Mouse (Mus musculus): ENCODE data around the gene Birc7. TPM values are rescaled to one million over a fixed set of nuclear protein-coding genes. Genes with fewer than 3 reads are reported as not detected.

Gene Birc7
- polyA plus RNA-seq, 1 experiment from 2014 or later: not detected

Small RNAs within 50 kb of the gene (microRNA-seq; reads per million reads assigned to microRNA genes)
- gene Mir124a-3: 0.86 reads per million

Other genes with a start within 250 kb of the Birc7 start
- gene Dido1, start 219.0 kb upstream of the Birc7 start, polyA plus RNA-seq (2015; fragmentation: Nextera tagmentation; extraction: Ambion mirVana): 23.9 and 26.8 TPM in 2 replicates
- 55.1 and 57.1 TPM in 2 replicates for gene Gid8, start 218.9 kb upstream of the Birc7 start, polyA plus RNA-seq (2015; fragmentation: Nextera tagmentation; extraction: Ambion mirVana)
- gene Slc17a9, start 203.8 kb upstream of the Birc7 start, polyA plus RNA-seq (2015; fragmentation: Nextera tagmentation; extraction: Ambion mirVana): 0.11 and 0.24 TPM in 2 replicates
- gene Bhlhe23, start 152.1 kb upstream of the Birc7 start, polyA plus RNA-seq (2015; fragmentation: Nextera tagmentation; extraction: Ambion mirVana): 10.1 and 10.4 TPM in 2 replicates
- gene Ythdf1, start 8.1 kb upstream of the Birc7 start, polyA plus RNA-seq (2015; fragmentation: Nextera tagmentation; extraction: Ambion mirVana): 38.8 and 45.2 TPM in 2 replicates
- 66.7 and 82.7 TPM in 2 replicates for gene Nkain4, start 25.7 kb downstream of the Birc7 start, polyA plus RNA-seq (2015; fragmentation: Nextera tagmentation; extraction: Ambion mirVana)
- 125 and 130 TPM in 2 replicates for gene Arfgap1, start 38.2 kb downstream of the Birc7 start, polyA plus RNA-seq (2015; fragmentation: Nextera tagmentation; extraction: Ambion mirVana)
- gene Col20a1, start 57.5 kb downstream of the Birc7 start, polyA plus RNA-seq (2015; fragmentation: Nextera tagmentation; extraction: Ambion mirVana): 0.11 and 0.19 TPM in 2 replicates
- gene Chrna4, start 114.5 kb downstream of the Birc7 start, polyA plus RNA-seq (2015; fragmentation: Nextera tagmentation; extraction: Ambion mirVana): 46.9 and 48.3 TPM in 2 replicates
- gene Kcnq2, start 206.3 kb downstream of the Birc7 start, polyA plus RNA-seq (2015; fragmentation: Nextera tagmentation; extraction: Ambion mirVana): 50.2 and 50.8 TPM in 2 replicates
- gene Eef1a2, start 228.0 kb downstream of the Birc7 start, polyA plus RNA-seq (2015; fragmentation: Nextera tagmentation; extraction: Ambion mirVana): 10.0 and 11.0 TPM in 2 replicates

All from midbrain, embryonic 16.5 days (tissue).